Comparison of ENCODE assay signal across 27 mouse cellular contexts in genomic region chr1:90451942-90452557, GRCm38 (mm10).
DNase-seq lines count a peak whose midpoint lies in the region; ATAC-seq lines count a peak whose summit lies in the region.
"Had no signal": no experiment of that assay in that cellular context is flagged by ENCODE, and none has a peak within 500 bp of the region (broad histone marks: within the 10 kb centered on the region; RNA-seq: fewer than 3 reads in every experiment).

No protein-coding gene starts in this region.

- no peak overlapping the region for H3K4me3 ChIP-seq in kidney, embryonic 14.5 days (ENCODE audit: low read length)
- no peak overlapping the region for H3K4me3 ChIP-seq in neural tube, embryonic 11.5 days (ENCODE audit: low read depth, low read length)
- H3K4me3 ChIP-seq in embryonic facial prominence, embryonic 15.5 days (replicated peaks) = no peak overlapping the region
- H3K4me3 ChIP-seq in neural tube, embryonic 14.5 days (ENCODE audit: low read depth, low read length) = no peak overlapping the region
- H3K4me3 ChIP-seq: erythroblast, embryonic 14.5 days; forebrain, embryonic 12.5 days; heart, embryonic 10.5 days; heart, embryonic 15.5 days; hindbrain, embryonic 12.5 days; liver, embryonic 15.5 days had no signal

- ATAC-seq in kidney, embryonic 14.5 days (ENCODE audit: low FRiP score, low TSS enrichment) = peak; percentile 67
- peak; percentile 45; the same call in 1 of the 2 replicates for ATAC-seq in neural tube, embryonic 11.5 days (ENCODE audit: insufficient read depth, low FRiP score, low TSS enrichment)
- ATAC-seq in embryonic facial prominence, embryonic 15.5 days (ENCODE audit: insufficient number of reproducible peaks, low FRiP score, low TSS enrichment, low read depth) = no peak
- peak; percentile 54; the same call in 1 of the 2 replicates for ATAC-seq in neural tube, embryonic 14.5 days (ENCODE audit: low read depth)
- ATAC-seq: intestine, embryonic 16.5 days; midbrain, embryonic 16.5 days had no signal

- no peak for DNase-seq in kidney, postnatal 36 days
- DNase-seq in neural tube, embryonic 11.5 days (ENCODE audit: low spot score) = no peak
- DNase-seq in neural tube, embryonic 10.5 days (ENCODE audit: extremely low spot score, low spot score) = no peak
- no peak for DNase-seq in layer of hippocampus, adult 9-11 months
- DNase-seq: adrenal gland, adult 8-10 months; cerebellum, adult 2 months; cerebellum, postnatal 14 days; gastrocnemius, postnatal 10 days; kidney, postnatal 10 days; lung, embryonic 14.5 days; lung, postnatal 14 days; right cerebral cortex, adult 18-20 months; spleen, adult 18-20 months; thymus, adult 2 months; thymus, postnatal 36 days had no signal

- H3K27me3 ChIP-seq in kidney, embryonic 14.5 days (ENCODE audit: control insufficient read depth, insufficient read depth, low read length) = no peaks in the 10 kb centered on the region
- no peaks in the 10 kb centered on the region for H3K27me3 ChIP-seq in neural tube, embryonic 11.5 days (ENCODE audit: control insufficient read depth, insufficient read depth, low read length)
- no peaks in the 10 kb centered on the region for H3K27me3 ChIP-seq in embryonic facial prominence, embryonic 15.5 days
- no peaks in the 10 kb centered on the region for H3K27me3 ChIP-seq in neural tube, embryonic 14.5 days (ENCODE audit: control insufficient read depth, insufficient read depth, low read length)
- H3K27me3 ChIP-seq: heart, embryonic 15.5 days; liver, embryonic 15.5 days had no signal

- no peaks in the 10 kb centered on the region for H3K9me3 ChIP-seq in kidney, embryonic 14.5 days (ENCODE audit: control insufficient read depth, low read length)
- no peaks in the 10 kb centered on the region for H3K9me3 ChIP-seq in neural tube, embryonic 11.5 days (ENCODE audit: control insufficient read depth, low read length)
- no peaks in the 10 kb centered on the region for H3K9me3 ChIP-seq in embryonic facial prominence, embryonic 15.5 days (replicated peaks)
- no peaks in the 10 kb centered on the region for H3K9me3 ChIP-seq in neural tube, embryonic 14.5 days (ENCODE audit: control insufficient read depth, low read length)
- H3K9me3 ChIP-seq: forebrain, embryonic 12.5 days; heart, embryonic 10.5 days; heart, embryonic 15.5 days; hindbrain, embryonic 12.5 days; liver, embryonic 15.5 days had no signal

- H3K27ac ChIP-seq in kidney, embryonic 14.5 days (ENCODE audit: low read depth, low read length) = 0 out of 2 replicates have a peak overlapping the region, but pooled peaks have one; percentile 42
- H3K27ac ChIP-seq in neural tube, embryonic 11.5 days (ENCODE audit: low read depth, low read length) = 0 out of 2 replicates have a peak overlapping the region, but pooled peaks have one; percentile 5
- peak overlapping the region; percentile 17; the same call in 1 of the 2 replicates for H3K27ac ChIP-seq in embryonic facial prominence, embryonic 15.5 days (replicated peaks)
- no peak overlapping the region for H3K27ac ChIP-seq in neural tube, embryonic 14.5 days (ENCODE audit: low read depth, low read length)
- H3K27ac ChIP-seq: forebrain, embryonic 12.5 days; heart, embryonic 10.5 days; heart, embryonic 15.5 days; hindbrain, embryonic 12.5 days; liver, embryonic 15.5 days had no signal

- H3K4me1 ChIP-seq in kidney, embryonic 14.5 days (ENCODE audit: control insufficient read depth, insufficient read depth, low read length) = peaks cover 13% of the 10 kb centered on the region
- H3K4me1 ChIP-seq in neural tube, embryonic 11.5 days (ENCODE audit: control insufficient read depth, insufficient read depth, low read length) = peaks cover 16% of the 10 kb centered on the region; the same call in 1 of the 2 replicates
- H3K4me1 ChIP-seq in embryonic facial prominence, embryonic 15.5 days = peaks cover 18% of the 10 kb centered on the region; the same call in 1 of the 2 replicates
- peaks cover 5% of the 10 kb centered on the region; the same call in 1 of the 2 replicates for H3K4me1 ChIP-seq in neural tube, embryonic 14.5 days (ENCODE audit: control insufficient read depth, insufficient read depth, low read length)
- H3K4me1 ChIP-seq: liver, embryonic 15.5 days had no signal

- WGBS in kidney, embryonic 14.5 days = 22% methylated on average over 6 of the region's 6 CpGs
- 34% methylated on average over 6 of the region's 6 CpGs for WGBS in neural tube, embryonic 11.5 days
- 59% methylated on average over 6 of the region's 6 CpGs for WGBS in embryonic facial prominence, embryonic 15.5 days
- 11% methylated on average over 6 of the region's 6 CpGs for WGBS in neural tube, embryonic 14.5 days

- no peak overlapping the region for H3K9ac ChIP-seq in kidney, embryonic 14.5 days (ENCODE audit: low read depth, low read length)
- no peak overlapping the region for H3K9ac ChIP-seq in neural tube, embryonic 11.5 days (ENCODE audit: low read length)
- no peak overlapping the region for H3K9ac ChIP-seq in embryonic facial prominence, embryonic 15.5 days
- H3K9ac ChIP-seq in neural tube, embryonic 14.5 days (replicated peaks; ENCODE audit: low read depth, low read length) = no peak overlapping the region
- H3K9ac ChIP-seq: forebrain, embryonic 12.5 days; heart, embryonic 15.5 days; hindbrain, embryonic 12.5 days; liver, embryonic 15.5 days; lung, embryonic 14.5 days had no signal

- no peak overlapping the region for H3K4me2 ChIP-seq in kidney, embryonic 14.5 days (replicated peaks; ENCODE audit: low read depth, low read length)
- H3K4me2 ChIP-seq in neural tube, embryonic 11.5 days (ENCODE audit: low read depth) = no peak overlapping the region
- H3K4me2 ChIP-seq in embryonic facial prominence, embryonic 15.5 days (replicated peaks) = no peak overlapping the region
- no peak overlapping the region for H3K4me2 ChIP-seq in neural tube, embryonic 14.5 days (ENCODE audit: low read depth, low read length)
- H3K4me2 ChIP-seq: forebrain, embryonic 12.5 days; heart, embryonic 15.5 days; hindbrain, embryonic 12.5 days; liver, embryonic 15.5 days; lung, embryonic 14.5 days had no signal

- H3K36me3 ChIP-seq in kidney, embryonic 14.5 days (ENCODE audit: control insufficient read depth, insufficient read depth, low read length) = no peaks in the 10 kb centered on the region
- no peaks in the 10 kb centered on the region for H3K36me3 ChIP-seq in neural tube, embryonic 11.5 days (ENCODE audit: control insufficient read depth, insufficient read depth, low read length)
- H3K36me3 ChIP-seq in embryonic facial prominence, embryonic 15.5 days = no peaks in the 10 kb centered on the region
- no peaks in the 10 kb centered on the region for H3K36me3 ChIP-seq in neural tube, embryonic 14.5 days (ENCODE audit: control insufficient read depth, insufficient read depth, low read length)
- H3K36me3 ChIP-seq: forebrain, embryonic 12.5 days; G1E; heart, embryonic 10.5 days; heart, embryonic 15.5 days; hindbrain, embryonic 12.5 days; liver, embryonic 15.5 days had no signal
